Mouse (Mus musculus): ENCODE results near the gene Dnmt3b.

Dnmt3b gene

GRCm38 (mm10) chr2:153649298-153650013 is at the start of gene Dnmt3b:
Gene Dnmt3b (plus strand): TSS chr2:153649450.
- DNase-seq = peak; percentile 51 to 73

GRCm38 (mm10) chr2:153600021-153600666 is 49.1 kb upstream of the Dnmt3b start:
- peak; percentile 49 to 58 for DNase-seq

GRCm38 (mm10) chr2:153600667-153601648 is 48.3 kb upstream of the Dnmt3b start:
- DNase-seq = no peak

- DNase-seq = no peak
Observed at GRCm38 (mm10) chr2:153603724-153604123, 45.5 kb upstream of the Dnmt3b start.

- no peak for DNase-seq
Observed at GRCm38 (mm10) chr2:153606421-153606820, 42.8 kb upstream of the Dnmt3b start.

GRCm38 (mm10) chr2:153607870-153608515 is 41.3 kb upstream of the Dnmt3b start:
- peak; percentile 88 to 95 for DNase-seq

GRCm38 (mm10) chr2:153609058-153609457 is 40.2 kb upstream of the Dnmt3b start:
- DNase-seq = peak; percentile 27 to 44

- peak; percentile 95 to 97 for DNase-seq
Observed at GRCm38 (mm10) chr2:153609548-153609947, 39.7 kb upstream of the Dnmt3b start.

GRCm38 (mm10) chr2:153610426-153611240 is 38.6 kb upstream of the Dnmt3b start:
- DNase-seq = no peak

- DNase-seq = no peak
Observed at GRCm38 (mm10) chr2:153611241-153611630, 38.0 kb upstream of the Dnmt3b start.

- no peak for DNase-seq
Observed at GRCm38 (mm10) chr2:153611743-153612142, 37.5 kb upstream of the Dnmt3b start.

GRCm38 (mm10) chr2:153612594-153613281 is 36.5 kb upstream of the Dnmt3b start:
- no peak for DNase-seq

GRCm38 (mm10) chr2:153616893-153617292 is 32.4 kb upstream of the Dnmt3b start:
- DNase-seq = no peak

- DNase-seq = no peak
Observed at GRCm38 (mm10) chr2:153618439-153618838, 30.8 kb upstream of the Dnmt3b start.

- no peak for DNase-seq
Observed at GRCm38 (mm10) chr2:153618889-153619288, 30.4 kb upstream of the Dnmt3b start.

GRCm38 (mm10) chr2:153622449-153622848 is 26.8 kb upstream of the Dnmt3b start:
- no peak for DNase-seq

GRCm38 (mm10) chr2:153630950-153631349 is 18.3 kb upstream of the Dnmt3b start:
- no peak for DNase-seq

GRCm38 (mm10) chr2:153631976-153632870 is 17.0 kb upstream of the Dnmt3b start, which contains the start of gene Commd7:
Gene Commd7 (minus strand): TSS chr2:153632781.
- peak; percentile 87 to 95 for DNase-seq

GRCm38 (mm10) chr2:153632871-153633226 is 16.4 kb upstream of the Dnmt3b start:
- DNase-seq = no peak

- DNase-seq = no peak
Observed at GRCm38 (mm10) chr2:153633259-153633658, 16.0 kb upstream of the Dnmt3b start.
